Mouse (Mus musculus) neural tube, embryonic 12.5 days (tissue): ENCODE results near the gene Rora. TPM values are rescaled to one million over a fixed set of nuclear protein-coding genes. Genes with fewer than 3 reads are reported as not detected.

Experiments used
- ATAC-seq: fragments of 200-750 bp; cut with Nextera tagmentation; 2 replicates; pipeline ENCODE4 v1.8.0; 2017; ENCODE audit warnings: low read depth, mild to moderate bottlenecking, moderate TSS enrichment, moderate library complexity; ENCODE audit not compliant: low FRiP score
- H3K27ac ChIP-seq: fragments of 300-500 bp; sonication (generic); 2 replicates; pipeline ENCODE4 v1.5.1; 2016
- H3K27me3 ChIP-seq: fragments of 300-500 bp; sonication (generic); replicated peaks from 2 replicates; pipeline ENCODE4 v1.6.1; 2016; ENCODE audit warnings: mild to moderate bottlenecking
- H3K36me3 ChIP-seq: fragments of 300-500 bp; sonication (generic); 2 replicates; pipeline ENCODE4 v1.6.1; 2016; ENCODE audit warnings: mild to moderate bottlenecking
- H3K4me1 ChIP-seq: fragments of 300-500 bp; sonication (generic); 2 replicates; pipeline ENCODE4 v1.6.1; 2016
- H3K4me2 ChIP-seq: fragments of 300-500 bp; sonication (generic); replicated peaks from 2 replicates; pipeline ENCODE4 v1.6.1; 2016; ENCODE audit warnings: mild to moderate bottlenecking
- H3K4me3 ChIP-seq: fragments of 300-500 bp; sonication (generic); 2 replicates; pipeline ENCODE4 v1.5.1; 2016
- H3K9ac ChIP-seq: fragments of 300-500 bp; sonication (generic); 2 replicates; pipeline ENCODE4 v1.6.1; 2016; ENCODE audit warnings: mild to moderate bottlenecking
- H3K9me3 ChIP-seq: fragments of 300-500 bp; sonication (generic); 2 replicates; pipeline ENCODE4 v1.6.1; 2016; ENCODE audit warnings: mild to moderate bottlenecking
- WGBS: fragments of 180-500 bp; shearing (Covaris S2); methylation state at CpG from one replicate; pipeline ENCODE4 v1.1.7; 2016; 5-methylcytosine and 5-hydroxymethylcytosine counted together
- polyA plus RNA-seq: library from polyadenylated mRNA; unstranded; fragments of >200 nt; fragmentation: Nextera tagmentation; extraction: Ambion mirVana; gene quantifications from 2 replicates; pipeline ENCODE4 v1.2.1, GENCODE M21; 2016

Gene Rora
- polyA plus RNA-seq, 1 experiment from 2014 or later: 5.3 TPM

GRCm38 (mm10) chr9:69010886-69011285 lies 357.3 kb downstream of the Rora start:
- H3K27ac ChIP-seq: no peak overlapping the region
- H3K4me2 ChIP-seq: no peak overlapping the region
- no peaks in the 10 kb centered on the region for H3K9me3 ChIP-seq
- no peak for ATAC-seq
- 87% methylated on average over 5 of the region's 5 CpGs for WGBS
- H3K4me1 ChIP-seq: no peaks in the 10 kb centered on the region
- no peak overlapping the region for H3K4me3 ChIP-seq
- no peaks in the 10 kb centered on the region for H3K27me3 ChIP-seq
- no peaks in the 10 kb centered on the region for H3K36me3 ChIP-seq
- no peak overlapping the region for H3K9ac ChIP-seq

GRCm38 (mm10) chr9:69013186-69013715 lies 359.7 kb downstream of the Rora start:
- Histone ChIP-seq H3K36me3 (no peaks in the 10 kb centered on the region), H3K27me3 (no peaks in the 10 kb centered on the region), H3K9ac (no peak overlapping the region), H3K27ac (no peak overlapping the region), H3K9me3 (no peaks in the 10 kb centered on the region), H3K4me1 (no peaks in the 10 kb centered on the region), H3K4me3 (no peak overlapping the region), H3K4me2 (no peak overlapping the region)
- no peak for ATAC-seq
- 72% methylated on average over 7 of the region's 7 CpGs for WGBS

- no peak overlapping the region for H3K4me2 ChIP-seq
- no peaks in the 10 kb centered on the region for H3K36me3 ChIP-seq
- no peak overlapping the region for H3K9ac ChIP-seq
- H3K4me1 ChIP-seq: no peaks in the 10 kb centered on the region
- no peak for ATAC-seq
- H3K27me3 ChIP-seq: no peaks in the 10 kb centered on the region
- 95% methylated on average over 2 of the region's 2 CpGs for WGBS
- no peaks in the 10 kb centered on the region for H3K9me3 ChIP-seq
- H3K27ac ChIP-seq: no peak overlapping the region
- no peak overlapping the region for H3K4me3 ChIP-seq
These were observed 360.6 kb downstream of the Rora start for GRCm38 (mm10) chr9:69014203-69014602.

- Histone ChIP-seq H3K36me3 (no peaks in the 10 kb centered on the region), H3K9ac (no peak overlapping the region), H3K27me3 (no peaks in the 10 kb centered on the region), H3K9me3 (no peaks in the 10 kb centered on the region), H3K4me3 (no peak overlapping the region), H3K4me2 (no peak overlapping the region), H3K27ac (no peak overlapping the region), H3K4me1 (no peaks in the 10 kb centered on the region)
- 91% methylated on average over 4 of the region's 4 CpGs for WGBS
- ATAC-seq: no peak
These were observed 366.8 kb downstream of the Rora start for GRCm38 (mm10) chr9:69020381-69020780.

GRCm38 (mm10) chr9:69021482-69021881 lies 367.9 kb downstream of the Rora start:
- H3K36me3 ChIP-seq: no peaks in the 10 kb centered on the region
- no peak for ATAC-seq
- H3K9ac ChIP-seq: no peak overlapping the region
- H3K4me3 ChIP-seq: no peak overlapping the region
- no peak overlapping the region for H3K4me2 ChIP-seq
- H3K27me3 ChIP-seq: no peaks in the 10 kb centered on the region
- no peaks in the 10 kb centered on the region for H3K9me3 ChIP-seq
- WGBS: 79% methylated on average over 1 of the region's 1 CpGs
- H3K27ac ChIP-seq: no peak overlapping the region
- H3K4me1 ChIP-seq: no peaks in the 10 kb centered on the region

GRCm38 (mm10) chr9:69023314-69023713 lies 369.7 kb downstream of the Rora start:
- Histone ChIP-seq H3K27me3 (no peaks in the 10 kb centered on the region), H3K4me3 (no peak overlapping the region), H3K36me3 (no peaks in the 10 kb centered on the region), H3K27ac (no peak overlapping the region), H3K4me1 (no peaks in the 10 kb centered on the region), H3K9me3 (no peaks in the 10 kb centered on the region), H3K9ac (no peak overlapping the region), H3K4me2 (no peak overlapping the region)
- WGBS: 81% methylated on average over 3 of the region's 3 CpGs
- no peak for ATAC-seq

GRCm38 (mm10) chr9:69028177-69028576 lies 374.6 kb downstream of the Rora start:
- H3K27me3 ChIP-seq: no peaks in the 10 kb centered on the region
- ATAC-seq: no peak
- H3K4me1 ChIP-seq: no peaks in the 10 kb centered on the region

GRCm38 (mm10) chr9:69034301-69034871 lies 380.8 kb downstream of the Rora start:
- no peaks in the 10 kb centered on the region for H3K36me3 ChIP-seq
- 91% methylated on average over 10 of the region's 10 CpGs for WGBS
- H3K9ac ChIP-seq: no peak overlapping the region
- no peaks in the 10 kb centered on the region for H3K9me3 ChIP-seq
- H3K4me1 ChIP-seq: 0 out of 2 replicates have a peak, but pooled peaks cover 3% of the 10 kb centered on the region
- H3K4me3 ChIP-seq: no peak overlapping the region
- H3K4me2 ChIP-seq: no peak overlapping the region
- ATAC-seq: no peak
- no peaks in the 10 kb centered on the region for H3K27me3 ChIP-seq
- H3K27ac ChIP-seq: no peak overlapping the region

More at GRCm38 (mm10) chr9:69028177-69028576, 374.6 kb downstream of the Rora start:
- Histone ChIP-seq H3K36me3 (no peaks in the 10 kb centered on the region), H3K4me2 (no peak overlapping the region), H3K27ac (no peak overlapping the region), H3K4me3 (no peak overlapping the region), H3K9ac (no peak overlapping the region), H3K9me3 (no peaks in the 10 kb centered on the region)
- 68% methylated on average over 4 of the region's 4 CpGs for WGBS

- Histone ChIP-seq H3K4me3 (no peak overlapping the region), H3K4me1 (0 out of 2 replicates have a peak, but pooled peaks cover 3% of the 10 kb centered on the region), H3K27ac (no peak overlapping the region), H3K9me3 (no peaks in the 10 kb centered on the region), H3K4me2 (no peak overlapping the region), H3K9ac (no peak overlapping the region), H3K27me3 (no peaks in the 10 kb centered on the region), H3K36me3 (no peaks in the 10 kb centered on the region)
- WGBS: 86% methylated on average over 7 of the region's 7 CpGs
- no peak for ATAC-seq
These were observed 381.9 kb downstream of the Rora start for GRCm38 (mm10) chr9:69035456-69035855.

GRCm38 (mm10) chr9:69036296-69036695 lies 382.7 kb downstream of the Rora start:
- no peak overlapping the region for H3K4me2 ChIP-seq
- H3K27ac ChIP-seq: no peak overlapping the region
- H3K9me3 ChIP-seq: no peaks in the 10 kb centered on the region
- no peak overlapping the region for H3K9ac ChIP-seq
- WGBS: 31% methylated on average over 3 of the region's 3 CpGs
- no peaks in the 10 kb centered on the region for H3K27me3 ChIP-seq
- no peak overlapping the region for H3K4me3 ChIP-seq
- H3K36me3 ChIP-seq: no peaks in the 10 kb centered on the region
- no peak for ATAC-seq
- 0 out of 2 replicates have a peak, but pooled peaks cover 3% of the 10 kb centered on the region for H3K4me1 ChIP-seq

- Histone ChIP-seq H3K9ac (no peak overlapping the region), H3K4me2 (no peak overlapping the region), H3K27ac (no peak overlapping the region), H3K27me3 (no peaks in the 10 kb centered on the region), H3K36me3 (no peaks in the 10 kb centered on the region), H3K4me1 (no peaks in the 10 kb centered on the region), H3K9me3 (no peaks in the 10 kb centered on the region), H3K4me3 (no peak overlapping the region)
- 93% methylated on average over 8 of the region's 8 CpGs for WGBS
- no peak for ATAC-seq
These were observed 390.5 kb downstream of the Rora start for GRCm38 (mm10) chr9:69043920-69044613.

- ATAC-seq: no peak
- H3K4me3 ChIP-seq: no peak overlapping the region
- 89% methylated on average over 7 of the region's 7 CpGs for WGBS
These were observed 391.1 kb downstream of the Rora start for GRCm38 (mm10) chr9:69044614-69045133.

More at GRCm38 (mm10) chr9:69044614-69045133, 391.1 kb downstream of the Rora start:
- no peaks in the 10 kb centered on the region for H3K9me3 ChIP-seq
- no peak overlapping the region for H3K9ac ChIP-seq
- H3K4me2 ChIP-seq: no peak overlapping the region
- H3K36me3 ChIP-seq: no peaks in the 10 kb centered on the region
- H3K27me3 ChIP-seq: no peaks in the 10 kb centered on the region
- H3K27ac ChIP-seq: no peak overlapping the region
- H3K4me1 ChIP-seq: no peaks in the 10 kb centered on the region
